Mouse (Mus musculus) midbrain, embryonic 11.5 days (tissue): ENCODE results near the gene Tbxas1. TPM values are rescaled to one million over a fixed set of nuclear protein-coding genes. Genes with fewer than 3 reads are reported as not detected.
A peak's percentile ranks its signal among the peaks of the same experiment; 100 is the strongest.

Experiments
- ATAC-seq: fragments of 200-750 bp; cut with Nextera tagmentation; 2 replicates; pipeline ENCODE4 v1.8.0; 2017; ENCODE audit warnings: moderate TSS enrichment, moderate library complexity; ENCODE audit not compliant: low FRiP score
- DNase-seq: peaks from one replicate; pipeline ENCODE4 v3.0.0; 2015; ENCODE audit warnings: low spot score; ENCODE audit errors: missing footprints
- H3K27ac ChIP-seq: fragments of 300-500 bp; sonication (generic); 2 replicates; pipeline ENCODE4 v1.5.1; 2014; ENCODE audit warnings: low read depth, low read length
- H3K27me3 ChIP-seq: fragments of 300-500 bp; sonication (generic); 2 replicates; pipeline ENCODE4 v1.6.1; 2014; ENCODE audit warnings: mild to moderate bottlenecking, low read length, moderate library complexity, mixed read lengths; ENCODE audit not compliant: control insufficient read depth, insufficient read depth
- H3K36me3 ChIP-seq: fragments of 300-500 bp; sonication (generic); 2 replicates; pipeline ENCODE4 v1.6.1; 2014; ENCODE audit warnings: mild to moderate bottlenecking, low read length, moderate library complexity, mixed read lengths; ENCODE audit not compliant: control insufficient read depth, insufficient read depth
- H3K4me1 ChIP-seq: fragments of 300-500 bp; sonication (generic); 2 replicates; pipeline ENCODE4 v1.6.1; 2014; ENCODE audit warnings: low read length; ENCODE audit not compliant: control insufficient read depth, insufficient read depth
- H3K4me2 ChIP-seq: fragments of 300-500 bp; sonication (generic); 2 replicates; pipeline ENCODE4 v1.6.1; 2014; ENCODE audit warnings: mild to moderate bottlenecking, moderate library complexity
- H3K4me3 ChIP-seq: fragments of 300-500 bp; sonication (generic); 2 replicates; pipeline ENCODE4 v1.5.1; 2014; ENCODE audit warnings: low read depth, low read length
- H3K9ac ChIP-seq: fragments of 300-500 bp; sonication (generic); 2 replicates; pipeline ENCODE4 v1.6.1; 2014; ENCODE audit warnings: low read length
- H3K9me3 ChIP-seq: fragments of 300-500 bp; sonication (generic); 2 replicates; pipeline ENCODE4 v1.6.1; 2016; ENCODE audit warnings: low read length; ENCODE audit not compliant: control insufficient read depth
- WGBS: fragments of 180-500 bp; shearing (Covaris S2); extraction: QIAGEN DNeasy Blood & Tissue Kit; methylation state at CpG from one replicate; pipeline ENCODE4 v1.1.7; 2014; 5-methylcytosine and 5-hydroxymethylcytosine counted together
- polyA plus RNA-seq: library from polyadenylated mRNA; unstranded; fragments of >200 nt; fragmentation: Nextera tagmentation; extraction: Ambion mirVana; gene quantifications from 2 replicates; pipeline ENCODE4 v1.2.1, GENCODE M21; 2014

The Tbxas1 gene
- polyA plus RNA-seq, 1 experiment from 2014 or later: 1.5 TPM

- no peaks in the 10 kb centered on the region for H3K27me3 ChIP-seq
- H3K36me3 ChIP-seq: no peaks in the 10 kb centered on the region
- H3K4me3 ChIP-seq: no peak overlapping the region
- no peak overlapping the region for H3K27ac ChIP-seq
- no peaks in the 10 kb centered on the region for H3K9me3 ChIP-seq
- ATAC-seq (no peak), DNase-seq (no peak)
- whole genome bisulfite sequencing: 83% methylated on average over 6 of the region's 6 CpGs
- H3K4me1 ChIP-seq: no peaks in the 10 kb centered on the region
- no peak overlapping the region for H3K4me2 ChIP-seq
- H3K9ac ChIP-seq: no peak overlapping the region
Measured at GRCm38 (mm10) chr6:39054878-39055508, 179.8 kb downstream of the Tbxas1 start.

- Histone ChIP-seq H3K4me2 (no peak overlapping the region), H3K27me3 (no peaks in the 10 kb centered on the region), H3K4me3 (no peak overlapping the region), H3K4me1 (no peaks in the 10 kb centered on the region), H3K9ac (no peak overlapping the region), H3K9me3 (no peaks in the 10 kb centered on the region), H3K27ac (no peak overlapping the region), H3K36me3 (no peaks in the 10 kb centered on the region)
- DNase-seq: no peak
- no peak for ATAC-seq
- WGBS: 67% methylated on average over 7 of the region's 7 CpGs
Measured at GRCm38 (mm10) chr6:39055831-39056261, 180.6 kb downstream of the Tbxas1 start.

- Histone ChIP-seq H3K4me2 (no peak overlapping the region), H3K27me3 (no peaks in the 10 kb centered on the region), H3K4me3 (no peak overlapping the region), H3K36me3 (no peaks in the 10 kb centered on the region), H3K9me3 (no peaks in the 10 kb centered on the region), H3K4me1 (peaks cover 4% of the 10 kb centered on the region; the same call in 1 of the 2 replicates), H3K27ac (no peak overlapping the region), H3K9ac (no peak overlapping the region)
- 96% methylated on average over 1 of the region's 1 CpGs for WGBS
- ATAC-seq: no peak
- no peak for DNase-seq
Measured at GRCm38 (mm10) chr6:39057161-39057560, 182.0 kb downstream of the Tbxas1 start.

GRCm38 (mm10) chr6:39058389-39058788 is 183.2 kb downstream of the Tbxas1 start:
- Histone ChIP-seq H3K9me3 (no peaks in the 10 kb centered on the region), H3K36me3 (no peaks in the 10 kb centered on the region), H3K9ac (no peak overlapping the region), H3K4me1 (peaks cover 4% of the 10 kb centered on the region; the same call in 1 of the 2 replicates), H3K4me2 (no peak overlapping the region), H3K4me3 (no peak overlapping the region), H3K27me3 (no peaks in the 10 kb centered on the region), H3K27ac (no peak overlapping the region)
- ATAC-seq: no peak
- no peak for DNase-seq
- 64% methylated on average over 3 of the region's 3 CpGs for WGBS

GRCm38 (mm10) chr6:39058936-39059335 is 183.7 kb downstream of the Tbxas1 start:
- H3K36me3 ChIP-seq: no peaks in the 10 kb centered on the region
- no peak overlapping the region for H3K9ac ChIP-seq
- 70% methylated on average over 3 of the region's 3 CpGs for WGBS
- H3K4me2 ChIP-seq: no peak overlapping the region
- no peak overlapping the region for H3K27ac ChIP-seq
- DNase-seq (no peak), ATAC-seq (no peak)
- H3K4me3 ChIP-seq: no peak overlapping the region
- no peaks in the 10 kb centered on the region for H3K9me3 ChIP-seq
- H3K27me3 ChIP-seq: no peaks in the 10 kb centered on the region
- H3K4me1 ChIP-seq: peaks cover 4% of the 10 kb centered on the region; the same call in 1 of the 2 replicates

- DNase-seq (no peak), ATAC-seq (no peak)
- Histone ChIP-seq H3K4me2 (no peak overlapping the region), H3K4me3 (no peak overlapping the region), H3K36me3 (no peaks in the 10 kb centered on the region), H3K9ac (no peak overlapping the region), H3K4me1 (peaks cover 4% of the 10 kb centered on the region; the same call in 1 of the 2 replicates), H3K27ac (no peak overlapping the region), H3K9me3 (no peaks in the 10 kb centered on the region), H3K27me3 (no peaks in the 10 kb centered on the region)
- 85% methylated on average over 12 of the region's 12 CpGs for WGBS
Measured at GRCm38 (mm10) chr6:39059547-39060497, 184.6 kb downstream of the Tbxas1 start.

- WGBS: 51% methylated on average over 4 of the region's 4 CpGs
- no peak overlapping the region for H3K4me2 ChIP-seq
- no peak overlapping the region for H3K27ac ChIP-seq
- ATAC-seq: peak; percentile 35; the same call in 1 of the 2 replicates
- no peaks in the 10 kb centered on the region for H3K36me3 ChIP-seq
- peaks cover 4% of the 10 kb centered on the region; the same call in 1 of the 2 replicates for H3K4me1 ChIP-seq
- no peaks in the 10 kb centered on the region for H3K27me3 ChIP-seq
- H3K4me3 ChIP-seq: no peak overlapping the region
- DNase-seq: no peak
- H3K9ac ChIP-seq: no peak overlapping the region
- no peaks in the 10 kb centered on the region for H3K9me3 ChIP-seq
Measured at GRCm38 (mm10) chr6:39061180-39061579, 186.0 kb downstream of the Tbxas1 start.

GRCm38 (mm10) chr6:39063541-39063940 is 188.3 kb downstream of the Tbxas1 start:
- Histone ChIP-seq H3K4me2 (no peak overlapping the region), H3K4me1 (peaks cover 4% of the 10 kb centered on the region; the same call in 1 of the 2 replicates), H3K9me3 (no peaks in the 10 kb centered on the region), H3K36me3 (no peaks in the 10 kb centered on the region), H3K27ac (no peak overlapping the region), H3K4me3 (no peak overlapping the region), H3K9ac (no peak overlapping the region), H3K27me3 (no peaks in the 10 kb centered on the region)
- 59% methylated on average over 2 of the region's 2 CpGs for WGBS
- ATAC-seq: no peak
- no peak for DNase-seq
